Mouse (Mus musculus): ENCODE measurements at regions not wholly inside any gene's neighbourhood (a gene's known extent, or its start where the extent isn't known, plus 50 kb on each side); places are given as distances from the start of the nearest gene placed in this dataset.

- intact Hi-C loops (cut with DNase I) = no loop called here
- no peak for DNase-seq
Observed at GRCm38 (mm10) chr8:109012655-109013054, 481.2 kb upstream of the Pmfbp1 start.

GRCm38 (mm10) chr8:109013577-109013976 is 480.2 kb upstream of the Pmfbp1 start:
- intact Hi-C loops (cut with DNase I) = no loop called here
- DNase-seq = no peak

DNA sequence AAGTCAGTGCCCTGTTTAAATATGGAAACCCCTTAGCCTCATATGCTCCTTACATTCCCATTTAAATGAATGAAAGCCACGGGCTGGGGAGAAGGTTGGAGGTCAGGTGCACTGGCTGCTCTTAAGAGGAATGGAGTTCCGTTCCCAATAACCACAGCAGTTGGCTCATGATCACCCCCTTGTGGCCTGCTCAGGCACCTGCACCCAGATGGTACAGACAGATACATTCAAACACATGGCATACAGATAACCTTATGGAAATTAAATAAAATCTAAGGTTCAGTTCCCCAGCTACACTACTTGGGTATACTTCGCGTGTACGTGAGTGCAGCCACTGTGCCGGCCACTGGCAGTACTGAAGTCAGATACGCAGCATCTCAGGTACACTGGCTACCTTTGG is 479.1 kb upstream of the Pmfbp1 start:
- intact Hi-C loops (cut with DNase I) = no loop called here
- DNase-seq = no peak

DNA sequence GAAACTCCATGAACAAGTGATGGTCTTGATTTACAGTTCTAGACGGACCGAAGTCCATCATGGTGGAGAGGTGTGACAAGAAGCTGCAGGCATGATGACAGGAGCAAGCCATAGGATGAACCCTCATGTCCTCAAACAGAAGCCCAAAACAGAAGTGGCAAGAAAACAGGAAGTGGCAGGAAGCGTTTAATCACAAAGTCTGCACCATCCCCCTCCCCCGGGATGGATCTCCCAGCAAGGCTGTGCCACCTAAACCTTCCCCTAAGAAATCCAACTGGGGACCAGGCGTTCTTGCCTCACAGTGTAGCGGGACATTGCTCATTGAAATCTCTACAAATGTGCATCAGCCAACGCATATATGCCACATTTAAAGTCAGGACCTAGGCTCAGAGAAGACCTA is 474.3 kb upstream of the Pmfbp1 start:
- intact Hi-C loops (cut with DNase I) = no loop called here
- DNase-seq = no peak

DNA sequence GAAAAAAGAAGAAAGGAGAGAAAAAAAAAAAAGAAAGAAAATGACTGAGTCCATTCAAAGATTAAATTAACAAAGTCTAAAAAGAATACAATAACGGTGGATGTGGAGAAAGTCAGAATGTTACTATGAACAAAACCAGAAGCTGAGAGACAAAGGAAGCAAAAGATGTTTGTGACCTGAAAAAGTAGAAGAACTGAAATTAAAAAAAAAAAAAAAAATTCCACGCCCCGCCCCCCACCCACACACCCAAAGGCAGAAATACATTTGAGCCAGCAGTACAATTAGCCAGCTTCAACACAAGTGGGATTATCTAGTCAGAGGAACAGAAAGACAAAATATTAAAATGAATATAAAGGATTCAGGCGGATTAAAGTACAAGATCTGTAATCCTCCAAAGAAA is 473.7 kb upstream of the Pmfbp1 start:
- intact Hi-C loops (cut with DNase I) = no loop called here
- DNase-seq = no peak

DNA sequence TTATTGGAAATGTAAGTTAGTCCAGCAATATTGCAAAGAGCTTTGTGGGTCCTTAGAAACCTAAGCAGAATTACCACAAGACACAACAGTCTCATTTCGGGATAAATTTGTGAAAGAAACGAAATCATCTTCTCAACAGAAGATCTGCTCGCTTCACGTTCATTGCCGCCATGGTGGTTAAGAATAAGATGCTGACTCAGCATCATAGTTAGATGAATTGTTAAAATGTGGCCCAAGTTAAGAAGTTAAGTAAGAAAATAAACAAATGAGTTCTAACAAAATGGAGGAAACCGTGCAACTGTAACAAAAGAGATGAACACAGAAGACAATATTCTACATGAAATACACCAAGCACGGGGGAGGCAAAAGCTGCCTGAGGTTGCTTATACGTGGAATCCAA is 465.9 kb upstream of the Pmfbp1 start:
- no peak for DNase-seq
- intact Hi-C loops (cut with DNase I) = no loop called here

- no peak for DNase-seq
- intact Hi-C loops (cut with DNase I) = no loop called here
Observed at GRCm38 (mm10) chr8:109053608-109054007, 440.2 kb upstream of the Pmfbp1 start.

- intact Hi-C loops (cut with DNase I) = no loop called here
Observed at GRCm38 (mm10) chr8:109059152-109059551, 434.7 kb upstream of the Pmfbp1 start.

GRCm38 (mm10) chr8:109062376-109062775 is 431.5 kb upstream of the Pmfbp1 start:
- intact Hi-C loops (cut with DNase I) = no loop called here
- no peak for DNase-seq

More at GRCm38 (mm10) chr8:109059152-109059551, 434.7 kb upstream of the Pmfbp1 start:
- DNase-seq = no peak

GRCm38 (mm10) chr8:109073715-109074114 is 420.1 kb upstream of the Pmfbp1 start:
- intact Hi-C loops (cut with DNase I) = no loop called here
- no peak for DNase-seq

GRCm38 (mm10) chr8:109075006-109075405 is 418.8 kb upstream of the Pmfbp1 start:
- intact Hi-C loops (cut with DNase I) = no loop called here
- no peak for DNase-seq

DNA sequence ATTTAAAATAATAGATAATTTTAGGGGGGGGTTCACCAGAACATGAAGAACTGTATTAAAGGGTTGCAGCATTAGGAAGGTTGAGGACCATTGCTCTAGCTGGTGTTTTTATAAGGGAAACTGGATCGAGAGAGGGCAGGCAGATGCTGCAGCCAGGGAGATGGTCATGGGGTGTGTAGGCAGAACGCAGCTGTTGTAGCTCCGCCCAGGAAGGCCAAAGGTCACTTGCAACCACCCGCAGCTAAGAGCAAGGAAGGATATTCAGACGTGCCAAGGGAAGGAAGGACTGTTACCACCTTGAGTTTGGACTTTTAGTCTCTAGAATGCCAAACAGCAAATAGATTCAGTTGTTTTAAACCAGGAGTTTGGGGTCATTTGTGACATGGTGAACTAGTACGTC is 414.6 kb upstream of the Pmfbp1 start:
- intact Hi-C loops (cut with DNase I) = no loop called here
- DNase-seq = no peak

- intact Hi-C loops (cut with DNase I) = no loop called here
- DNase-seq = peak in 1 of 2 experiments; percentile 28
Observed at GRCm38 (mm10) chr8:109081295-109081694, 412.5 kb upstream of the Pmfbp1 start.

- DNase-seq = no peak
- intact Hi-C loops (cut with DNase I) = no loop called here
Observed at GRCm38 (mm10) chr8:109085134-109085533, 408.7 kb upstream of the Pmfbp1 start.

- intact Hi-C loops (cut with DNase I) = no loop called here
Observed at GRCm38 (mm10) chr8:109087781-109088180, 406.0 kb upstream of the Pmfbp1 start.

GRCm38 (mm10) chr8:109099671-109100070 is 394.2 kb upstream of the Pmfbp1 start:
- no peak for DNase-seq
- intact Hi-C loops (cut with DNase I) = no loop called here

More at GRCm38 (mm10) chr8:109087781-109088180, 406.0 kb upstream of the Pmfbp1 start:
- no peak for DNase-seq

- intact Hi-C loops (cut with DNase I) = no loop called here
- no peak for DNase-seq
Observed at GRCm38 (mm10) chr8:109101416-109101815, 392.4 kb upstream of the Pmfbp1 start.

GRCm38 (mm10) chr8:109104798-109105326 is 389.0 kb upstream of the Pmfbp1 start:
- intact Hi-C loops (cut with DNase I) = no loop called here
- no peak for DNase-seq

GRCm38 (mm10) chr8:109105693-109106092 is 388.1 kb upstream of the Pmfbp1 start:
- no peak for DNase-seq
- intact Hi-C loops (cut with DNase I) = no loop called here

DNA sequence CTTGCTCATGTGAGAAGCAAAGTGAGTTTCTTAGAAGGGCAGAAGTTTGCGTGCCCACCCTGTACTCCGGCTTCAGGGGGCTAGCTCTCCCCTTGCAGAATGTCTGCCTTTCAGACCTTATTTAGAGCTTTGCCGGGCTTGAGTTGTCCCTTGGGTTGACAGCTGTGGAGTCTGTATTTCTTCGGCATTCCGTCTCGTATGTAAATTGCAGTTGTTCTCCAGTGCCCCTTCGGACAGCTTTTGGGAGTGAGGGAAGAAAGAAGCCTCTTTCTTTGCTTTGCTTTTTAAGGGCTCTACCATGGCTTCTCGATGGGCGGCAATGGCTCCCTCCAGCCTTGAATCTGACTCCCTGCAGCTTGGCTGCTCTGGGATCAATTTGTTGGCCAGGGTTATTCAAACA is 386.9 kb upstream of the Pmfbp1 start:
- DNase-seq = no peak
- intact Hi-C loops (cut with DNase I) = no loop called here

DNA sequence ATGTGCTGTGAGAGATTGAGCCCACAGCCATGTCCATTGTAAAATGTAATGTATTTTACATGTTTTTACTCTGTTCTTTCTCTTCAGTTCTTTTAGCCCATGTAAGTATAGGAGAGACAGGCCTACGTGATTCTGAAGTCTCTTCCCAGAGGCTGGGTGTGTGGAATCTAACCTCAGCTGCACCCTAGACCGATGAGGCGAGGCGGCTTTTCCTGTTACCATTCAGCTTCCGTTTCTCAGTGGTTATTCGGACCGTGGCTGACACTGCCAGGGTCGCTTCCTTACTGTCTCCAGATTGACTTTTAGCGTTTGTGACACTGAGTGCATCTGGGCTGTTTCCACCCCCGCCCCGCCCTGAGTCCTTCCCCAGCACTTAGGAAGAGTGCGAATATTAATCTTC is 386.1 kb upstream of the Pmfbp1 start:
- no peak for DNase-seq
- intact Hi-C loops (cut with DNase I) = no loop called here

DNA sequence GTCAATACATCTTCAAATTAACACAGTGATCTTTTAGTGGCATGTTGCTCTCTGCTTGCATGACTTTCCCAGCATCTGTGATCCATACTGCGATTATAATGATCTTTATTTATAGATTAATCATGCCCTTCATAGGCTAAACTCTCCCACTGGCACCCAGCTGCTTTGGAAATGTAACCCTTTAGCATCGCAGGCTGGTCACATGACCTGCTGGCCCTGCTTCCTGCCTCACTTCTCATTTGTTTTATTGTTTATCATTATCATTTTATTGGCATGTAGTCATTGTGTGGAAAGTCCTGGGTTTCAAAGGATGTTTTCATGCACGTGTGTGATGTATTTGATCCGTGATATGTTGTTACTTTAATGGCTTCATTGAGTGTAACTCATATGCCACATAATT is 384.4 kb upstream of the Pmfbp1 start:
- DNase-seq = no peak
- intact Hi-C loops (cut with DNase I) = no loop called here

DNA sequence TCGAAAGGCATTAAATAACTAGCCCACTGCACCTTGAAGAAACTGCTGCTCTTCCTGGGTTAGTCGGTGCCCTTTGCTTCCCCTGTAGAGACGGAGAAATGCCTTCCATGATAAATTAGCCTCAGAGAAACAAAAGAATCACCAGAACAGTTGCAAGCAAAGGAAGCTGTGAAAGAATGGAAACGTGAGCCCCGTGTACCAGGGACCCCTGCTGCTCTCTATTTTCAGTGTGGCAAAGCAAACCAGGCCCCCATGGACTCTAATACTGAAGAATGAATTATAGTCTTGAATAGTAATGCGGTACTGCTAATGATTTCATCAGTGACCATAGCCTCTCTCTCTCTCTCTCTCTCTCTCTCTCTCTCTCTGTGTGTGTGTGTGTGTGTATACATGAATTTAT is 372.1 kb upstream of the Pmfbp1 start:
- DNase-seq = no peak
- intact Hi-C loops (cut with DNase I) = no loop called here
